Mouse (Mus musculus): Measurements from ENCODE around the gene Fcgr1. TPM values are rescaled to one million over a fixed set of nuclear protein-coding genes. Genes with fewer than 3 reads are reported as not detected.
"Not testable (repeated sequence)": the region's sequence is repeated elsewhere in the genome, so short reads cannot be mapped to it uniquely, and the experiment has no call there.

The Fcgr1 gene
- polyA plus RNA-seq, 1 experiment from 2014 or later, result 0.56 TPM

GRCm38 (mm10) chr3:96290727-96291126 lies 3.0 kb downstream of the Fcgr1 start:
- H3K4me2 ChIP-seq; ATAC-seq; H3K4me1 ChIP-seq; H3K9ac ChIP-seq; H3K9me3 ChIP-seq (replicated peaks); H3K27ac ChIP-seq; H3K36me3 ChIP-seq (ENCODE audit: poor library complexity, severe bottlenecking); H3K4me3 ChIP-seq: not testable (repeated sequence)
- 89% methylated on average over 3 of the region's 3 CpGs for WGBS
- peaks cover 11% of the 10 kb centered on the region; the same call in 1 of the 2 replicates for H3K27me3 ChIP-seq

DNA sequence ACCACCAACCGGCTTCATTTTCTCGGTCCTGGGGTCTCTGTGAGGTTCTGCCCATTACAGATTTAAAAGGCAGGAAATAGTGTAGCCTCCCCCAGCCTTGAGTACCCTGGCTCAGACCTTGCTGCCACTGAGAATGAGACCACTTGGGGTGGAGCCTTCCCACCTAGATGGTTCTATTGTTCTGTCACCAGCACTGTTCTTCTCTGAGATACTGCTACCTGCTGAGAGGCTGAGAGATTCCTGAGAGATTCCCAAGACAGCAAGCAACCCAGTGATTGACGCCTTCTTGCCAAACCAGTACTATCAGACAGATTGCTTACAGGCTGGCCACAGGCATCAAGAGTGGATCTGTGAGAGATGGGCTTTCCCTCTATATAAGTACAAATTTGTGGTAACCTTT lies 4.6 kb downstream of the Fcgr1 start:
- Histone ChIP-seq H3K27ac (no peak overlapping the region), H3K36me3 (ENCODE audit: poor library complexity, severe bottlenecking) (no peaks in the 10 kb centered on the region), H3K4me2 (no peak overlapping the region), H3K4me3 (no peak overlapping the region), H3K27me3 (peaks cover 25% of the 10 kb centered on the region; the same call in 1 of the 2 replicates), H3K9ac (no peak overlapping the region), H3K4me1 (no peaks in the 10 kb centered on the region), H3K9me3 (replicated peaks) (no peaks in the 10 kb centered on the region)
- no peak for ATAC-seq
- 72% methylated on average over 3 of the region's 3 CpGs for WGBS

- H3K27ac ChIP-seq; H3K4me1 ChIP-seq; H3K9me3 ChIP-seq (replicated peaks); H3K36me3 ChIP-seq (ENCODE audit: poor library complexity, severe bottlenecking); H3K9ac ChIP-seq; H3K4me3 ChIP-seq; H3K4me2 ChIP-seq; ATAC-seq: not testable (repeated sequence)
- peaks cover 37% of the 10 kb centered on the region for H3K27me3 ChIP-seq
- 89% methylated on average over 11 of the region's 11 CpGs for WGBS
Observed at GRCm38 (mm10) chr3:96287334-96287733, 6.4 kb downstream of the Fcgr1 start.

DNA sequence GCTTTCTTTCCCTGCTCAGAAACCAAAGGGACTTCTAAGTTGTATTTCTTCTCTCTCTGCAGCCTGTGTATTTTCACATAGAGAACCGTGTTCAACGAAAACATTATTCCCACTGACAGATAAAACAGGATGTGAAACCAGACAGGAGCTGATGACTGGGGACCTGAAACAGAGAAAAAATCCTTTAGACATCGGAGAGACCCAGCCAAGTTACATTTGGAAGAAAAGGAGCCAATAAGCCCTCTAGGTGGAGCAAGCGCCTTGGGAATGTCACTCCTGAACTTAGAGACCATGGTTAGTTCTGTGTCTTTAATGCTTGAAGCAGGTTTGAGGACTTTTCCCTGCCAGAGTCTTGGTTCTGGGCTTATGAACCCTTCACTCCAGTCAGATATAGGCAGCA lies 9.3 kb downstream of the Fcgr1 start:
- no peak overlapping the region for H3K4me3 ChIP-seq
- ATAC-seq, result no peak
- H3K27me3 ChIP-seq, result peaks cover 52% of the 10 kb centered on the region
- H3K9me3 ChIP-seq (replicated peaks), result no peaks in the 10 kb centered on the region
- H3K9ac ChIP-seq, result no peak overlapping the region
- H3K4me1 ChIP-seq, result no peaks in the 10 kb centered on the region
- no peak overlapping the region for H3K27ac ChIP-seq
- no peak overlapping the region for H3K4me2 ChIP-seq
- 25% methylated on average over 4 of the region's 4 CpGs for WGBS
- no peaks in the 10 kb centered on the region for H3K36me3 ChIP-seq (ENCODE audit: poor library complexity, severe bottlenecking)

DNA sequence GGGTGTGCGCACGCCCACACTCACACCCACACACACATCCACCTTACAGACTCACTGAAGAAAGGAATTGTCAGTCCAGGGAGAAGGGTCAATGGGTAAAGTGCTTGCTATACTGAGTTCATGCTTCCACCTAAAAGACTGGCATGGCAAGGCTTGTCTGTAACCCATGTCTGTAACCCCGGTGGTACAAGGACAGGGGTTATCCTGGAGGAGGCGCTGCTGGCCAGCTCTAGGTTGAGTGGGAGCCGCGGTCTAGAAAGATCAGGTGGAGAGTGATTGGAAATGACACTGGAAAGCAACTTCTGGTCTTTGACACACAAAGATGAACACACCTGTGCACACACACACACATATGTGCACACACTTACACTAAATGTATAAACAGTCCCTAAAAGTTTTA lies 13.1 kb downstream of the Fcgr1 start:
- Histone ChIP-seq H3K9ac (no peak overlapping the region), H3K27me3 (peaks cover 50% of the 10 kb centered on the region)
- 48% methylated on average over 6 of the region's 6 CpGs for WGBS

GRCm38 (mm10) chr3:96277800-96278624 lies 15.8 kb downstream of the Fcgr1 start:
- peak; percentile 98 for ATAC-seq
- Histone ChIP-seq H3K9ac (peak overlapping the region; percentile 67), H3K4me1 (peaks cover 10% of the 10 kb centered on the region), H3K4me3 (peak overlapping the region; percentile 49), H3K36me3 (ENCODE audit: poor library complexity, severe bottlenecking) (no peaks in the 10 kb centered on the region), H3K27ac (peak overlapping the region; percentile 94), H3K27me3 (peaks cover 25% of the 10 kb centered on the region), H3K9me3 (replicated peaks) (no peaks in the 10 kb centered on the region), H3K4me2 (peak overlapping the region; percentile 71)
- WGBS, result under 1% methylated on average over 49 of the region's 49 CpGs

More for the DNA sequence above, 13.1 kb downstream of the Fcgr1 start:
- Histone ChIP-seq H3K27ac (no peak overlapping the region), H3K4me3 (no peak overlapping the region), H3K4me1 (peaks cover 10% of the 10 kb centered on the region), H3K36me3 (ENCODE audit: poor library complexity, severe bottlenecking) (no peaks in the 10 kb centered on the region), H3K9me3 (replicated peaks) (no peaks in the 10 kb centered on the region), H3K4me2 (no peak overlapping the region)
- ATAC-seq, result no peak

- Histone ChIP-seq H3K27me3 (peaks cover 19% of the 10 kb centered on the region), H3K9ac (peak overlapping the region; percentile 67), H3K27ac (peak overlapping the region; percentile 94; the same call in 1 of the 2 replicates), H3K4me1 (peaks cover 10% of the 10 kb centered on the region), H3K4me2 (peak overlapping the region; percentile 71), H3K9me3 (replicated peaks) (no peaks in the 10 kb centered on the region), H3K36me3 (ENCODE audit: poor library complexity, severe bottlenecking) (no peaks in the 10 kb centered on the region), H3K4me3 (peak overlapping the region; percentile 49)
- no peak for ATAC-seq
- WGBS, result 19% methylated on average over 8 of the region's 8 CpGs
Observed at GRCm38 (mm10) chr3:96277428-96277799, 16.4 kb downstream of the Fcgr1 start.

DNA sequence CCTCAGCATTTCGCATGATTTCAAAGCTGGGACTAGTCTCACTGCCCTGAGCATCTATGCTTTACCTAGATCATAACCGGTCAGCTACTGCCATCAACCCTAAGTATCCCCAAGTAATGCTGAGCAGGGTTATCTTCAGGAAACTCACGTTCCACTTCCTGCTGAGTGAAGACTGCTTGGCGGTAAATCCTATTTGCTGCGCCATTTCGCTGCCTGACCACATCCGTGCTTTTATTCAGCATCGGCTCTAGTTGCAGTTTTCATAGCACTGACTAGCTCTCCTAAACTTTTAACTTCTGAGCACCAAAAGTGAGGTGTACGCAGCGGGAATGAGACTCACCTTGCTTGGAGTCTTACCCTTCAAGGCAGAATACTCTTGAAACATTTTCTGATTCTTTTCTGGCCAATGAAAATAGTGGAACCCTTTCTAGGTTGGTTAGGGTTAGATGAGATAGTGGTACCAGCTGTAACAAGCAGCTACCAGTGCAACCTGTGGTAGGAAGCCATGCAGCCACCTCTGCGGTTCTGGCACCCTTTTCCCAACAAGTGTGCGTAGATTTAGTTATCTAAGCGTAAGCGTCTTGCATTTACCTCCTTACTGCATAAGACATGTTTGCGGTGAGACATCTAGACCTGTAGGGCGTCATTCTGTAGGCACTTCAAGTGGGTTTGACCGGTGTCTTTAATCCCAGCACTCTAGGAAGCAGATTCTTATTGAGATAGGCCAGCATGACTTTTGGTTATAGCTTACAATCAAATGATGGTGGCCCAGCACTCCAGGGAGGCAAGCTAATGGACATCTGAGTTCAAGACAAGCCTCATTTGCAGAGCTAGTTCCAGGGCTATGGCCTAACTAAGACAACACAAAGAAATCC lies 19.9 kb downstream of the Fcgr1 start:
- H3K4me3 ChIP-seq, result no peak overlapping the region
- 89% methylated on average over 17 of the region's 17 CpGs for WGBS
- H3K9me3 ChIP-seq (replicated peaks), result no peaks in the 10 kb centered on the region
- H3K27ac ChIP-seq, result no peak overlapping the region
- H3K27me3 ChIP-seq, result peaks cover 3% of the 10 kb centered on the region; the same call in 1 of the 2 replicates
- H3K4me2 ChIP-seq, result no peak overlapping the region
- no peak overlapping the region for H3K9ac ChIP-seq
- no peaks in the 10 kb centered on the region for H3K36me3 ChIP-seq (ENCODE audit: poor library complexity, severe bottlenecking)
- ATAC-seq, result no peak
- H3K4me1 ChIP-seq, result peaks cover 15% of the 10 kb centered on the region

DNA sequence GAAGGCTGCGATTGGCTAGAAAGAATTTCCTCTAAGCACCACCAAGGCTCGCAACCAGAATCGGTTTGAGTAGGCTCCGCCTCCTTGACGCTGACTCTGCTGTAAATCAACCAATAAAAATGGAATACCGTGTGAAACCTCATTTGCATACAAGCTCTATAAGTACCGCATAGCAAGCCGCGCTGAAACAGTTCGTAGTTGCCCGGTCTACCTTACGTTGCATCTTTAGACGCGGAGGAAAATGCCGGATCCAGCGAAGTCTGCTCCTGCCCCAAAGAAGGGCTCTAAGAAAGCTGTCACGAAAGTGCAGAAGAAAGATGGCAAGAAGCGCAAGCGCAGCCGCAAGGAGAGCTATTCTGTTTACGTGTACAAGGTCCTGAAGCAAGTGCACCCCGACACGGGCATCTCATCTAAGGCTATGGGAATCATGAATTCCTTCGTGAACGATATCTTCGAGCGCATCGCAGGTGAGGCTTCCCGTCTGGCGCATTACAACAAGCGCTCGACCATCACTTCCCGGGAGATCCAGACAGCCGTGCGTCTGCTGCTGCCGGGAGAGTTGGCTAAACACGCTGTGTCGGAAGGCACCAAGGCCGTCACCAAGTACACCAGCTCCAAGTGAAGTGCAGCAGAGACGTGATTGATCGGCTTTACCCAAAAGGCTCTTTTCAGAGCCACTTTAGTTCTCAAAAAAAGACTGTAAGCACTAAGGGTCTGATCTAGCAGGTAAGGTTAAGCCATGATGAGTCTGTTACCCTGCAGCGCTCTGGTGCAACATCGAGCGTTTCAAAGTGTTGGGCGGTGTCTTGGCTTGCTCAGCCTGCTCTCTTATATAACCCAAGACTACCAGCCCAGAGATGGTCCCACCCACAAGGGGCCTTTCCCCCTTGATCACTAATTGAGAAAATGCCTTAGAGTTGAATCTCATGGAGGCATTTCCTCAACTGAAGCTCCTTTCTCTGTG lies 24.0 kb downstream of the Fcgr1 start, which contains the start of gene Hist2h2bb:
Gene Hist2h2bb (plus strand): TSS at position 242 of the 964 bp plus-strand sequence.
- 1% methylated on average over 45 of the region's 45 CpGs for WGBS

GRCm38 (mm10) chr3:96268776-96269378 lies 24.9 kb downstream of the Fcgr1 start:
- WGBS, result 1% methylated on average over 9 of the region's 44 CpGs
- H3K9me3 ChIP-seq (replicated peaks), result not testable (repeated sequence)

More for the DNA sequence above, 24.0 kb downstream of the Fcgr1 start, which contains the start of gene Hist2h2bb:
- peak within 1 kb of the TSS; percentile 98 for H3K27ac ChIP-seq
- H3K4me3 ChIP-seq, result peak within 1 kb of the TSS; percentile 60
- no peaks in the 10 kb centered on the region for H3K9me3 ChIP-seq (replicated peaks)
- H3K27me3 ChIP-seq, result no peaks in the 10 kb centered on the region
- peaks cover 19% of the 10 kb centered on the region for H3K4me1 ChIP-seq
- H3K36me3 ChIP-seq (ENCODE audit: poor library complexity, severe bottlenecking), result no peaks in the 10 kb centered on the region
- H3K4me2 ChIP-seq, result peak within 1 kb of the TSS; percentile 88
- peak; percentile 97 for ATAC-seq
- peak within 1 kb of the TSS; percentile 86 for H3K9ac ChIP-seq

More at GRCm38 (mm10) chr3:96268776-96269378, 24.9 kb downstream of the Fcgr1 start:
- Histone ChIP-seq H3K4me3 (peak overlapping the region; percentile 60), H3K4me2 (peak overlapping the region; percentile 88), H3K27ac (peak overlapping the region; percentile 98), H3K4me1 (peaks cover 28% of the 10 kb centered on the region), H3K9ac (peak overlapping the region; percentile 80)
- H3K27me3 ChIP-seq; H3K36me3 ChIP-seq (ENCODE audit: poor library complexity, severe bottlenecking): not testable (repeated sequence)
- peak; percentile 48 for ATAC-seq

Measured in forebrain, embryonic 13.5 days (tissue).